Mouse (Mus musculus) heart, embryonic 11.5 days (tissue): Measurements from ENCODE around the gene Spaca3. TPM values are rescaled to one million over a fixed set of nuclear protein-coding genes. Genes with fewer than 3 reads are reported as not detected.
A peak's percentile ranks its signal among the peaks of the same experiment; 100 is the strongest.

Experiments
- ATAC-seq: fragments of 200-750 bp; cut with Nextera tagmentation; replicated peaks from 2 replicates; pipeline ENCODE4 v1.8.0; 2017; ENCODE audit warnings: moderate library complexity; ENCODE audit not compliant: insufficient number of reproducible peaks, low FRiP score, low TSS enrichment
- H3K27ac ChIP-seq: fragments of 300-500 bp; sonication (generic); 2 replicates; pipeline ENCODE4 v1.5.1; 2014; ENCODE audit warnings: mild to moderate bottlenecking, low read depth, low read length
- H3K27me3 ChIP-seq: fragments of 300-500 bp; sonication (generic); 2 replicates; pipeline ENCODE4 v1.6.1; 2014; ENCODE audit warnings: mild to moderate bottlenecking, low read length, mixed read lengths; ENCODE audit not compliant: control insufficient read depth, insufficient read depth
- H3K36me3 ChIP-seq: fragments of 300-500 bp; sonication (generic); 2 replicates; pipeline ENCODE4 v1.6.1; 2014; ENCODE audit warnings: mild to moderate bottlenecking, low read length, moderate library complexity, mixed read lengths; ENCODE audit not compliant: control insufficient read depth, insufficient read depth
- H3K4me1 ChIP-seq: fragments of 300-500 bp; sonication (generic); 2 replicates; pipeline ENCODE4 v1.6.1; 2014; ENCODE audit warnings: low read length; ENCODE audit not compliant: control insufficient read depth, insufficient read depth
- H3K4me2 ChIP-seq: fragments of 300-500 bp; sonication (generic); 2 replicates; pipeline ENCODE4 v1.6.1; 2014; ENCODE audit warnings: mild to moderate bottlenecking, moderate library complexity
- H3K4me3 ChIP-seq: fragments of 300-500 bp; sonication (generic); 2 replicates; pipeline ENCODE4 v1.5.1; 2014; ENCODE audit warnings: low read depth, low read length
- H3K9ac ChIP-seq: fragments of 300-500 bp; sonication (generic); 2 replicates; pipeline ENCODE4 v1.6.1; 2014; ENCODE audit warnings: mild to moderate bottlenecking, low read depth, low read length, moderate library complexity
- H3K9me3 ChIP-seq: fragments of 300-500 bp; sonication (generic); replicated peaks from 2 replicates; pipeline ENCODE4 v1.6.1; 2016; ENCODE audit warnings: low read length; ENCODE audit not compliant: control insufficient read depth
- WGBS: fragments of 180-500 bp; shearing (Covaris S2); extraction: QIAGEN DNeasy Blood & Tissue Kit; methylation state at CpG from one replicate; pipeline ENCODE4 v1.1.7; 2014; ENCODE audit not compliant: insufficient replicate concordance; 5-methylcytosine and 5-hydroxymethylcytosine counted together
- polyA plus RNA-seq: library from polyadenylated mRNA; unstranded; fragments of >200 nt; fragmentation: Nextera tagmentation; extraction: Ambion mirVana; gene quantifications from 2 replicates; pipeline ENCODE4 v1.2.1, GENCODE M21; 2014

Gene Spaca3
- polyA plus RNA-seq: not detected in 2 replicates

DNA sequence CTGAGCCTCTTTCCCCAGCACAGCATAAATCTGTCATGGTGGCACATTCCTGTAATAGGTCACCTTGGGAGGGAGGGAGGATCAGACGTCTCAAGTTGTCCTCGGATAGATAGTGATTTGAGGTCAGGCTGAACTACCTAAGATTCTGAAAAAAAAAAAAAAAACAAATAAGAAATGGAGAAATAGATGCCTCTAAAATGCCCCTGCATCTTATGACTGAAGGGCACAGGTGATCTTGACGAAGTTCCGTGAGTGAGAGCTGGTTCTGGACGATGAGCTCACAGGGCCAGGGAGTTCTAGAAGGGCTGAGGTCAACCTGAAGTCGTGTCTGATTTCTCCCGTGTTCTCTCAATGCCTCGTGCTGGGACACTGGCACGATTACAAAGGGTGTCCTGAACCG lies at the start of gene Spaca3:
TSS of gene Spaca3 (plus strand) at position 301 of the 400 bp plus-strand sequence.
- Histone ChIP-seq H3K36me3 (no peaks in the 10 kb centered on the region), H3K9ac (no peak within 1 kb of the TSS), H3K27ac (no peak within 1 kb of the TSS), H3K27me3 (no peaks in the 10 kb centered on the region; the same call in 1 of the 2 replicates), H3K4me2 (no peak within 1 kb of the TSS), H3K4me3 (no peak within 1 kb of the TSS), H3K9me3 (no peaks in the 10 kb centered on the region), H3K4me1 (no peaks in the 10 kb centered on the region)
- ATAC-seq: no peak
- 70% methylated on average over 10 of the region's 10 CpGs for WGBS

DNA sequence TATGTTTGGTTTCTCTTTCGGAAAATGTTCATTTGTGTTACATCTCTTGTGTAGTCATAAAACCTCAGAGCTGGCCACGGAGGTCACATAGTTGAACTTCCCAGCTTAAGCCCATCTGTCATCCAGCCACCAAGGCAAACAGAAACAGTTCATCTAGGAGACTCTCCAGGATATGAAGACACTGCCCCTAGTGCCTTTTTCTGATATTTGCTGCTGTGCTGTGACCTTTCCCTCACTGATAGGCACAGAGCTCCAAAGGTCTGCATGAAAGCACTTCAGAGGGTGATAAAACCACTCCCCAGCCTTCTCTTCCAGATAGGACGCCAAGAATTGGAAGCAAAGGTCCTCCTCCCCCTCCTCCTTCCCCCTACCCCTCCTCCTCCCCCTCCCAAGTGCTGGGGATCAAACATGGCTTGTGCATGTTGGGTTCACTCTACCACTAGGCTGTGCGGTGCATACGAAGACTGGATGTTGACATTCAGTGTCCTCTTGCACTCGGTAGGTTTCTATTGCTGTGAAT lies 49.6 kb upstream of the Spaca3 start:
- H3K9ac ChIP-seq: no peak overlapping the region
- H3K27ac ChIP-seq: no peak overlapping the region
- no peak overlapping the region for H3K4me2 ChIP-seq
- ATAC-seq: no peak
- 61% methylated on average over 6 of the region's 6 CpGs for WGBS
- H3K27me3 ChIP-seq: no peaks in the 10 kb centered on the region
- H3K4me3 ChIP-seq: no peak overlapping the region
- H3K4me1 ChIP-seq: peaks cover 10% of the 10 kb centered on the region
- no peaks in the 10 kb centered on the region for H3K36me3 ChIP-seq
- H3K9me3 ChIP-seq: no peaks in the 10 kb centered on the region

DNA sequence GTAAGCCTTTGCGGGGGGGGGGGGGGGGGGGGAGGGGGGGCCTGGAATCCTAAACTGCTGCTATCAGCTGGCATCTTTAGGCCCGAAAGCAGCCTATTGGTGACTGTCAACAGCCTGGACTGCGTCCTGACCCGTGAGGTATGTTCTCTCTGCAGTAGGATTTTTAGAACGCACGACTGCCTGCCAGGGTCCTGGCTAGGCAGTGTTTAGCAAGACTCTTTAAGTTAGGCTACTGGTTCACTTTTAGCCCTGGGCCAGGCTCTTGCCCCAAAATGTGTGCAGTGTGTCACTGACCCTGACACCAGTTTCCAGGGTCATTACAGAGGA lies 48.5 kb upstream of the Spaca3 start:
- ATAC-seq: no peak; the same call in 1 of the 2 replicates
- peak overlapping the region; percentile 83 for H3K27ac ChIP-seq
- H3K36me3 ChIP-seq: no peaks in the 10 kb centered on the region
- H3K4me2 ChIP-seq: peak overlapping the region; percentile 78
- peak overlapping the region; percentile 71 for H3K9ac ChIP-seq
- no peaks in the 10 kb centered on the region for H3K27me3 ChIP-seq
- 14% methylated on average over 5 of the region's 6 CpGs for WGBS
- no peaks in the 10 kb centered on the region for H3K9me3 ChIP-seq
- peak overlapping the region; percentile 47 for H3K4me3 ChIP-seq
- peaks cover 10% of the 10 kb centered on the region for H3K4me1 ChIP-seq

DNA sequence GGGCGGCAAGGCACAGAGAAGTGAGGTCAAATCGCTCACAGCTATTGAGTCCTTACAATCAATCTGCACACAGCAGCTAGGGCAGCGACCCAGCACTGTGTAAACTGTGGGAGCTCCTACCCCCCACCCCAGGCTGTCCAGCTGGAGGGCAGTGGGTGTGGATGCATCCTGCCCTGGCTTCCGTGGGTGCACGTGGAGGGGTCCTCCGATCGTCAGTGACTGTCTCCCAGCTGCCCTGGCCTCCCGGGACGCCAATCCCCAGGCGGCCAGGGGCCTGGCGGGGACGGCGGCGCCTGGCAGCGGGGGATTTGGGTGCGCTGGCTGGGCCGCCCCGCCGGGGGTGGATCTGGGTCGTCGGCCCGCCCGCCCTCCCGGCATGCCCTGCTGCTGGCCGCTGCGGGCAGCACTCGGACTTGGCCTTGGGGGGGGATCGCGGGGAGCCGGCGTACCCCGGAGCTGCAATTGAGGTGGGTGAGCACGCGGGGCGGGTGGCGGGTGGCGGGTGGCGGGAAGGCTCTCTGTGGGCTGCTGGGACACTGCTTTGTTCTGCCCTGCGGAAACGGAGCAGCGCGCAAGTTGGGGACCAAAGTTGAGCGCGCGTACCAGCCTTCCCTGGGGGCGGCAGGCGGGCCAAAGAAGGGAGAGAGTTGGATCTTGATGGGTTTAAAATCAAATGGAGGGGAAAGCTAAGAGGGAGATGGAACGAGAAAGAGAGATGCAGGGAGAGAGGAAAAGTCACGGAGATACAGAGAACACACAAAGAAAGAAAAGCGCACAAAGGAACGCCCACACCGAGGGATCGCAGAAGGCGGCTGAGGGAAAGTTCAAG lies 48.0 kb upstream of the Spaca3 start, which contains the start of gene Tmem98:
TSS of gene Tmem98 (plus strand) at position 183 of the 829 bp plus-strand sequence.
- H3K27ac ChIP-seq: peak within 1 kb of the TSS; percentile 83
- H3K4me2 ChIP-seq: peak within 1 kb of the TSS; percentile 78
- H3K36me3 ChIP-seq: no peaks in the 10 kb centered on the region
- WGBS: 1% methylated on average over 54 of the region's 54 CpGs
- H3K27me3 ChIP-seq: no peaks in the 10 kb centered on the region
- no peaks in the 10 kb centered on the region for H3K9me3 ChIP-seq
- H3K4me1 ChIP-seq: peaks cover 10% of the 10 kb centered on the region
- H3K4me3 ChIP-seq: peak within 1 kb of the TSS; percentile 47
- peak; percentile 79 for ATAC-seq
- peak within 1 kb of the TSS; percentile 71 for H3K9ac ChIP-seq

DNA sequence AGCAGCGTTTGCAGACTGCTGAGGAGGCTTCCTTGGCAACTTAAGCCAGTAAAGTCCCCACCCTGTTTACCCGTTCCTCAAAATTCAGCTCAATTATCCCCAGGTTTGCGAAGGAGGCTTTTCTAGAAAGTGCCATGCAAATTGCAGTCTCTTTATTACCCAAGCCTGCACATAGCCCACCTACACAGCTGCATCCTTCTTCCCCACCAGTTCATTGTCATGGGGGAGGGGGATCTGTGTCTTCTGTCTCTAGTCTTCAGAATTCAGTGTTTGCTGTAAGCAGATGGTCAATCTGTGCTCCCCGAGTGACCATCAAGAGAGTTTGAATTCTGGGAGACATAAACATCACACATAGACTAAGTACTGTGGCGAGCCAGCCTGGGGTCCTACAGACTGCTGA lies 47.0 kb upstream of the Spaca3 start:
- peak overlapping the region; percentile 47 for H3K4me3 ChIP-seq
- 32% methylated on average over 5 of the region's 5 CpGs for WGBS
- no peak for ATAC-seq
- peak overlapping the region; percentile 71 for H3K9ac ChIP-seq
- H3K27ac ChIP-seq: no peak overlapping the region
- H3K36me3 ChIP-seq: no peaks in the 10 kb centered on the region
- peaks cover 10% of the 10 kb centered on the region for H3K4me1 ChIP-seq
- H3K27me3 ChIP-seq: no peaks in the 10 kb centered on the region
- H3K4me2 ChIP-seq: peak overlapping the region; percentile 78
- H3K9me3 ChIP-seq: no peaks in the 10 kb centered on the region

DNA sequence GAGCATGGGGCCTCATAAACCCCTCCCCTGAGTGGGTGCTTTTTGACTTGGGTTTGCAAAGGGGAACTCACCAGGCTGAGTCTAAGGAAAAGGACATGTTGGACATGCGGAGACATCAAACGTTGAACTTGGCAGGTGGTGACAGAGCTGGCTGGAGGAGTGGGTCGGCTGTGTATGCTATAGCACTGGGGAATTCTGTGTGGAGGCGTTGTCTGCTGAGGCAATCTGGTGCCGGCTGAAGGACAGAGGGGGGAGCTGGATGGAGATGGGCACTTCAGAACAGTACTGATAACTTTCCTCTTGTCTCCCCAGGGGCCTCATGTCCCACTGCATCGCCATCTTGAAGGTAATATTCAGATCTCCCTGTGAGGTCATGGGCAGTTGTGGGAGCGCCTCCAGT lies 42.8 kb upstream of the Spaca3 start:
- H3K4me1 ChIP-seq: peaks cover 25% of the 10 kb centered on the region
- ATAC-seq: no peak
- 60% methylated on average over 7 of the region's 7 CpGs for WGBS
- no peak overlapping the region for H3K27ac ChIP-seq
- no peak overlapping the region for H3K9ac ChIP-seq
- H3K4me3 ChIP-seq: no peak overlapping the region
- no peaks in the 10 kb centered on the region for H3K9me3 ChIP-seq
- no peak overlapping the region for H3K4me2 ChIP-seq
- H3K27me3 ChIP-seq: no peaks in the 10 kb centered on the region
- H3K36me3 ChIP-seq: no peaks in the 10 kb centered on the region; the same call in 1 of the 2 replicates

DNA sequence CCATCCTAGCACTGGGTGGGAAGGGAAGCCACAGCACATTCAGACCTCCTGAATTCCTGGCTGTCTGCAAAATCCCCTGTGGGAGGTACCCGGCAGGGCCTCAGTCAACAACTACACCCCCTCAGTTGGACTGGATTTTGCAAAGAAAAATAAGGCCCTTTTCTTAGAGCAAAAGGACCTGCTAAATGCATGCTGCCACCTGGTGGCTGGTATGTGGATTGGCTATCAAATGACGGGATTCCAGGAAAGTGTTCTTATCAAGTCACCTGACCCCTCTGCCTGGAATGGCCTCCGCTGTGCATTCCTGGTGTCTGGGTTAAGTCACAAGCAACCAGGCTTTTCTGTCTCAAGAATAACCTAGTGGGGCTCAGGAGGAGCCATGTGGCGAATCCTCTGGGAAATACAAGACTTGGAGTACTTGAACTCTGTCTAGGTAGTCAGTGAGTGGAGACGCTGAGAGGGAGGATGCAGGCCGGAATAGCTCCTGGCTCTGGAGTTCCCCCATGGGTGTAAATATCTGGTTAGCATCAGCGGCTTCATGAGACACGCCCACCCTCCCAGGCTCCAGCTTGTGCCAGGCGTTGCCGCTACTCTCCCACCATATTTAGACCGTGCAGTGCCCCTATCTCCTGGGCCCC lies 40.0 kb upstream of the Spaca3 start:
- H3K27ac ChIP-seq: peak overlapping the region; percentile 91
- WGBS: 11% methylated on average over 11 of the region's 11 CpGs
- H3K9me3 ChIP-seq: no peaks in the 10 kb centered on the region
- no peaks in the 10 kb centered on the region for H3K27me3 ChIP-seq
- H3K36me3 ChIP-seq: no peaks in the 10 kb centered on the region; the same call in 1 of the 2 replicates
- peak overlapping the region; percentile 46; the same call in 1 of the 2 replicates for H3K9ac ChIP-seq
- H3K4me2 ChIP-seq: peak overlapping the region; percentile 60
- H3K4me3 ChIP-seq: peak overlapping the region; percentile 14; the same call in 1 of the 2 replicates
- peaks cover 17% of the 10 kb centered on the region for H3K4me1 ChIP-seq
- ATAC-seq: peak; percentile 58; the same call in 1 of the 2 replicates

DNA sequence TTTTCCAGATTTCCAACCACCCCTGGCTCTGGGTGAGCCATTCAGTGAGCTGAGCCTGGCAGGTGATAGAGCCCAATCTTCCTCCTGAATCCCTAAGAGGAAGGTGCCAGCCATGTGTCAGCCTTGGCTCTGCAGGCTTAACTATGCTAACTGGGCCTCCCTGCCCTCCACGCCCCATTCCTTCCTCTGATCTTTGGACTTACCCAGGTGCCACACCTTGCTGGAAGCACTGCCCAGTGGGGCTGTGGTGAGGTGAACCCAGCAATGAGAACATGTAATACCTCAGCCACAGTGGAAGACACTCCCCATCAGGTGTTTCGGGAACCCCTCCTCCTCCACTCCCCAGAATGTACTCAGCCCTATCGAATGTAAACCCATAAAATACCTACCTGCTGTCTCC lies 38.1 kb upstream of the Spaca3 start:
- Histone ChIP-seq H3K36me3 (no peaks in the 10 kb centered on the region; the same call in 1 of the 2 replicates), H3K27ac (no peak overlapping the region), H3K4me2 (no peak overlapping the region), H3K9me3 (no peaks in the 10 kb centered on the region), H3K27me3 (no peaks in the 10 kb centered on the region), H3K4me3 (no peak overlapping the region), H3K9ac (no peak overlapping the region), H3K4me1 (peaks cover 17% of the 10 kb centered on the region)
- ATAC-seq: no peak
- 83% methylated on average over 3 of the region's 3 CpGs for WGBS
